Mouse (Mus musculus) liver, adult 2 months (tissue): Measurements from ENCODE around the gene Gm45234.

Source experiments
- CTCF ChIP-seq: fragments of 200-500 bp; IDR thresholded peaks from 2 replicates; pipeline ENCODE4 v1.5.1; 2011; ENCODE audit warnings: low read depth, low read length, control low read depth
- POLR2A ChIP-seq: fragments of 200-500 bp; IDR thresholded peaks from 2 replicates; pipeline ENCODE4 v1.6.1; 2011; ENCODE audit warnings: low read length, control low read depth; ENCODE audit not compliant: insufficient read depth; ENCODE audit errors: extremely low read depth

- TF ChIP-seq POLR2A (no peak), CTCF (no peak)
Observed at GRCm38 (mm10) chr6:124708289-124708889, 47.4 kb downstream of the Gm45234 start.
